ENCODE assay signal across 19 mouse cellular contexts in the genomic region with DNA sequence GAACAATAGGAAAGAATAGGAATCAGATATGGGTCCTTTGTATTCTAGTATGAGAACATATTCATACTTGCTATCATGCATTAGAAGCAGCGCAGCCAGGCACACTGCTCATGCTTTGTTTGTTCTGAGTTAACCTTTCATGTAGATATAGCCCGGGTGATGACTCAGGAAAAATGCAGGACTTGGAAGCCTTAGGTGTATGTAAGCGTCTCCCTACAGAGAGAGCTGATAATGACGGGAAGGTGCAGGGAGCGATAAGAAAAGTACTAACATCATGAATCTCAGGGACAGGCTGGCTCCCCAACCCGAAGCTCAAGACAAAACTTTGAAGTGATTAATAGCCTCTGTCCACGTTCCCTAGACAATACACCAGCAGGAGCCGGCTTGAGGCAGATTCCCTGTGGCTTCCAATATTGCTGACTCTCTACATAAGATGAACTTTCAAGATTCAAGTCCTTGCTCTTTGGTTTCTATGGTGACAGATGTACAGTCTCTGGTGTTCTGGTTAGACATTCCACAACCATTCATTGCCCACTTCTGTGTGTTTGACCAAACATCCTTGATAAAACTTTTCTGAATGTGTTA. TPM values are rescaled to one million over a fixed set of nuclear protein-coding genes. Genes with fewer than 3 reads are reported as not detected.
DNase-seq lines count a peak whose midpoint lies in the region; ATAC-seq and TF ChIP-seq lines count a peak whose summit lies in the region.
"Had no signal": no experiment of that assay in that cellular context is flagged by ENCODE, and none has a peak within 500 bp of the region (broad histone marks: within the 10 kb centered on the region; RNA-seq: fewer than 3 reads in every experiment).

No protein-coding gene starts in this region.

- no peaks in the 10 kb centered on the region for H3K9me3 ChIP-seq in hindbrain, embryonic 10.5 days
- H3K9me3 ChIP-seq in hindbrain, embryonic 12.5 days (replicated peaks), result no peaks in the 10 kb centered on the region
- no peaks in the 10 kb centered on the region for H3K9me3 ChIP-seq in G1E (replicated peaks)
- H3K9me3 ChIP-seq in hindbrain, embryonic 11.5 days (ENCODE audit: control insufficient read depth, low read length), result no peaks in the 10 kb centered on the region
- no peaks in the 10 kb centered on the region for H3K9me3 ChIP-seq in midbrain, postnatal 0 days (ENCODE audit: low read length)
- H3K9me3 ChIP-seq in heart, embryonic 11.5 days (replicated peaks; ENCODE audit: control insufficient read depth, low read length), result no peaks in the 10 kb centered on the region
- H3K9me3 ChIP-seq: embryonic facial prominence, embryonic 12.5 days; forebrain, embryonic 13.5 days; limb, embryonic 10.5 days; neural tube, embryonic 13.5 days; stomach, embryonic 15.5 days had no signal

- no peaks in the 10 kb centered on the region for H3K27me3 ChIP-seq in hindbrain, embryonic 10.5 days (ENCODE audit: insufficient read depth, poor library complexity, severe bottlenecking)
- H3K27me3 ChIP-seq in hindbrain, embryonic 12.5 days, result no peaks in the 10 kb centered on the region
- H3K27me3 ChIP-seq in G1E (ENCODE audit: insufficient read depth, low read length), result no peaks in the 10 kb centered on the region
- H3K27me3 ChIP-seq in hindbrain, embryonic 11.5 days (ENCODE audit: control insufficient read depth, insufficient read depth, low read length), result no peaks in the 10 kb centered on the region
- H3K27me3 ChIP-seq in midbrain, postnatal 0 days (ENCODE audit: insufficient read depth, low read length), result no peaks in the 10 kb centered on the region
- H3K27me3 ChIP-seq in heart, embryonic 11.5 days (ENCODE audit: control insufficient read depth, insufficient read depth, low read length), result no peaks in the 10 kb centered on the region
- H3K27me3 ChIP-seq: embryonic facial prominence, embryonic 12.5 days; forebrain, embryonic 13.5 days; neural tube, embryonic 13.5 days; stomach, embryonic 15.5 days had no signal

- no peak overlapping the region; the same call in 1 of the 2 replicates for H3K27ac ChIP-seq in hindbrain, embryonic 10.5 days
- H3K27ac ChIP-seq in hindbrain, embryonic 12.5 days, result no peak overlapping the region
- no peak overlapping the region for H3K27ac ChIP-seq in hindbrain, embryonic 11.5 days (ENCODE audit: low read depth, low read length)
- no peak overlapping the region for H3K27ac ChIP-seq in midbrain, postnatal 0 days (ENCODE audit: low read depth, low read length)
- H3K27ac ChIP-seq in heart, embryonic 11.5 days (ENCODE audit: low read depth, low read length), result no peak overlapping the region
- H3K27ac ChIP-seq: embryonic facial prominence, embryonic 12.5 days; forebrain, embryonic 13.5 days; limb, embryonic 10.5 days; neural tube, embryonic 13.5 days; stomach, embryonic 15.5 days had no signal

- no peak overlapping the region for H3K4me3 ChIP-seq in hindbrain, embryonic 10.5 days
- H3K4me3 ChIP-seq in hindbrain, embryonic 12.5 days, result no peak overlapping the region
- H3K4me3 ChIP-seq in G1E (ENCODE audit: low read depth, low read length), result no peak overlapping the region
- H3K4me3 ChIP-seq in hindbrain, embryonic 11.5 days (ENCODE audit: low read depth, low read length), result no peak overlapping the region
- no peak overlapping the region for H3K4me3 ChIP-seq in midbrain, postnatal 0 days (ENCODE audit: low read depth, low read length)
- no peak overlapping the region for H3K4me3 ChIP-seq in heart, embryonic 11.5 days (ENCODE audit: low read depth, low read length)
- H3K4me3 ChIP-seq: embryonic facial prominence, embryonic 12.5 days; forebrain, embryonic 13.5 days; limb, embryonic 10.5 days; neural tube, embryonic 13.5 days; stomach, embryonic 15.5 days had no signal

- peaks cover 16% of the 10 kb centered on the region for H3K4me1 ChIP-seq in hindbrain, embryonic 10.5 days (replicated peaks)
- H3K4me1 ChIP-seq in hindbrain, embryonic 12.5 days, result peaks cover 8% of the 10 kb centered on the region; the same call in 1 of the 2 replicates
- no peaks in the 10 kb centered on the region for H3K4me1 ChIP-seq in G1E (ENCODE audit: insufficient read depth, low read depth, low read length)
- no peaks in the 10 kb centered on the region for H3K4me1 ChIP-seq in hindbrain, embryonic 11.5 days (replicated peaks; ENCODE audit: control insufficient read depth, insufficient read depth, low read length)
- H3K4me1 ChIP-seq in midbrain, postnatal 0 days (ENCODE audit: insufficient read depth, low read length), result no peaks in the 10 kb centered on the region
- no peaks in the 10 kb centered on the region for H3K4me1 ChIP-seq in heart, embryonic 11.5 days (ENCODE audit: control insufficient read depth, insufficient read depth, low read length)
- H3K4me1 ChIP-seq: embryonic facial prominence, embryonic 12.5 days; forebrain, embryonic 13.5 days; limb, embryonic 10.5 days; stomach, embryonic 15.5 days had no signal

- ATAC-seq in hindbrain, embryonic 12.5 days (ENCODE audit: low FRiP score), result no peak
- ATAC-seq in G1E (ENCODE audit: extremely low read depth, insufficient number of reproducible peaks, low FRiP score, poor library complexity, severe bottlenecking), result peak; percentile 34; the same call in 1 of the 2 replicates
- ATAC-seq in hindbrain, embryonic 11.5 days (ENCODE audit: low FRiP score), result 0 out of 2 replicates have a peak, but pooled peaks have one; percentile 27
- ATAC-seq in midbrain, postnatal 0 days (ENCODE audit: low FRiP score), result no peak
- ATAC-seq in heart, embryonic 11.5 days (replicated peaks; ENCODE audit: insufficient number of reproducible peaks, low FRiP score, low TSS enrichment), result no peak
- ATAC-seq: forebrain, embryonic 13.5 days had no signal

- peak; percentile 18 for DNase-seq in hindbrain, embryonic 10.5 days (ENCODE audit: low spot score)
- DNase-seq in G1E (ENCODE audit: low spot score), result no peak
- peak; percentile 36 for DNase-seq in hindbrain, embryonic 11.5 days (ENCODE audit: low spot score)
- DNase-seq in midbrain, postnatal 0 days (ENCODE audit: low spot score), result peak; percentile 3
- no peak for DNase-seq in right cerebral cortex, postnatal 4 days
- DNase-seq in urinary bladder, postnatal 25 days (ENCODE audit: low spot score), result no peak
- DNase-seq: adrenal gland, postnatal 10 days; cerebellum, adult 11-12 months; heart, postnatal 4 days; lung, postnatal 10 days had no signal

- no peak for TF ChIP-seq CTCF in G1E (IDR thresholded peaks at IDR 0.05; ENCODE audit: low read depth, low read length)
- TF ChIP-seq CTCF in midbrain, postnatal 0 days (IDR thresholded peaks at IDR 0.05), result no peak

- no peak overlapping the region for H3K9ac ChIP-seq in hindbrain, embryonic 12.5 days
- no peak overlapping the region for H3K9ac ChIP-seq in hindbrain, embryonic 11.5 days (ENCODE audit: low read depth, low read length)
- H3K9ac ChIP-seq in midbrain, postnatal 0 days (replicated peaks; ENCODE audit: low read length, poor library complexity, severe bottlenecking), result no peak overlapping the region
- no peak overlapping the region for H3K9ac ChIP-seq in heart, embryonic 11.5 days (ENCODE audit: low read depth, low read length)
- H3K9ac ChIP-seq: embryonic facial prominence, embryonic 12.5 days; forebrain, embryonic 13.5 days; neural tube, embryonic 13.5 days; stomach, embryonic 15.5 days had no signal

- WGBS in hindbrain, embryonic 10.5 days, result 42% methylated on average over 8 of the region's 8 CpGs
- WGBS in hindbrain, embryonic 12.5 days, result 26% methylated on average over 8 of the region's 8 CpGs
- WGBS in hindbrain, embryonic 11.5 days, result 35% methylated on average over 8 of the region's 8 CpGs
- 31% methylated on average over 8 of the region's 8 CpGs for WGBS in midbrain, postnatal 0 days
- 31% methylated on average over 8 of the region's 8 CpGs for WGBS in heart, embryonic 11.5 days (ENCODE audit: insufficient replicate concordance)

- H3K4me2 ChIP-seq in hindbrain, embryonic 12.5 days (replicated peaks), result no peak overlapping the region
- no peak overlapping the region for H3K4me2 ChIP-seq in hindbrain, embryonic 11.5 days (replicated peaks; ENCODE audit: low read depth, low read length)
- no peak overlapping the region for H3K4me2 ChIP-seq in midbrain, postnatal 0 days (ENCODE audit: low read depth, low read length, poor library complexity, severe bottlenecking)
- H3K4me2 ChIP-seq in heart, embryonic 11.5 days, result no peak overlapping the region
- H3K4me2 ChIP-seq: embryonic facial prominence, embryonic 12.5 days; forebrain, embryonic 13.5 days; neural tube, embryonic 13.5 days; stomach, embryonic 15.5 days had no signal

- H3K36me3 ChIP-seq in hindbrain, embryonic 10.5 days, result no peaks in the 10 kb centered on the region
- H3K36me3 ChIP-seq in hindbrain, embryonic 12.5 days, result no peaks in the 10 kb centered on the region
- no peaks in the 10 kb centered on the region for H3K36me3 ChIP-seq in G1E (replicated peaks)
- H3K36me3 ChIP-seq in hindbrain, embryonic 11.5 days (ENCODE audit: control insufficient read depth, insufficient read depth, low read length), result no peaks in the 10 kb centered on the region
- no peaks in the 10 kb centered on the region for H3K36me3 ChIP-seq in midbrain, postnatal 0 days (ENCODE audit: insufficient read depth, low read length)
- H3K36me3 ChIP-seq in heart, embryonic 11.5 days (ENCODE audit: control insufficient read depth, insufficient read depth, low read length), result no peaks in the 10 kb centered on the region
- H3K36me3 ChIP-seq: embryonic facial prominence, embryonic 12.5 days; limb, embryonic 10.5 days; neural tube, embryonic 13.5 days; stomach, embryonic 15.5 days had no signal

RNA-seq across cellular contexts. Expression of gene 4921539E11Rik, which starts 26.8 kb away (rescaled TPM):
- polyA plus RNA-seq in hindbrain, embryonic 10.5 days (2016; fragmentation: Nextera tagmentation; extraction: Ambion mirVana), result not detected in 2 replicates
- not detected in 2 replicates for polyA plus RNA-seq in hindbrain, embryonic 12.5 days (2016; fragmentation: Nextera tagmentation; extraction: Ambion mirVana)
- total RNA-seq in G1E (2014; fragmentation: Nextera tagmentation) (not detected in 2 replicates), G1E (2017) (0.22 TPM in 1 of 2 replicates, not detected in the other)
- not detected in 2 replicates for polyA plus RNA-seq in G1E (2012)
- polyA plus RNA-seq in hindbrain, embryonic 11.5 days (2014; fragmentation: Nextera tagmentation; extraction: Ambion mirVana), result 0.06 TPM in 1 of 2 replicates, not detected in the other
- total RNA-seq in midbrain, postnatal 0 days (2014; rRNA removed), result not detected in 2 replicates
- polyA plus RNA-seq in midbrain, postnatal 0 days (2015; fragmentation: Nextera tagmentation; extraction: Ambion mirVana), result not detected in 2 replicates
- polyA plus RNA-seq in heart, embryonic 11.5 days (2014; fragmentation: Nextera tagmentation; extraction: Ambion mirVana), result not detected in 2 replicates
- total RNA-seq: adrenal gland, postnatal 10 days; gastrocnemius, postnatal 4 days; heart, postnatal 4 days; layer of hippocampus, adult 18-20 months had no signal
- polyA plus RNA-seq: embryonic facial prominence, embryonic 12.5 days; forebrain, embryonic 13.5 days; limb, embryonic 10.5 days; neural tube, embryonic 13.5 days; stomach, embryonic 15.5 days had no signal

RNA-seq across cellular contexts. Expression of gene Slc35d1, which starts 48.9 kb away (rescaled TPM):
- polyA plus RNA-seq in hindbrain, embryonic 10.5 days (2016; fragmentation: Nextera tagmentation; extraction: Ambion mirVana), result 8.0 and 10.2 TPM in 2 replicates
- 12.7 and 12.8 TPM in 2 replicates for polyA plus RNA-seq in hindbrain, embryonic 12.5 days (2016; fragmentation: Nextera tagmentation; extraction: Ambion mirVana)
- total RNA-seq in G1E (2014; fragmentation: Nextera tagmentation) (17.9 and 25.8 TPM in 2 replicates), G1E (2017) (8.9 and 9.4 TPM in 2 replicates)
- 1.3 and 1.6 TPM in 2 replicates for polyA plus RNA-seq in G1E (2012)
- polyA plus RNA-seq in hindbrain, embryonic 11.5 days (2014; fragmentation: Nextera tagmentation; extraction: Ambion mirVana), result 10.9 and 11.5 TPM in 2 replicates
- 2.7 and 4.3 TPM in 2 replicates for total RNA-seq in midbrain, postnatal 0 days (2014; rRNA removed)
- polyA plus RNA-seq in midbrain, postnatal 0 days (2015; fragmentation: Nextera tagmentation; extraction: Ambion mirVana), result 4.7 and 5.0 TPM in 2 replicates
- polyA plus RNA-seq in heart, embryonic 11.5 days (2014; fragmentation: Nextera tagmentation; extraction: Ambion mirVana), result 8.8 and 11.1 TPM in 2 replicates

RNA-seq across cellular contexts. Expression of gene Oma1, which starts 49.7 kb away (rescaled TPM):
- polyA plus RNA-seq in hindbrain, embryonic 10.5 days (2016; fragmentation: Nextera tagmentation; extraction: Ambion mirVana), result 14.0 and 16.8 TPM in 2 replicates
- polyA plus RNA-seq in hindbrain, embryonic 12.5 days (2016; fragmentation: Nextera tagmentation; extraction: Ambion mirVana), result 13.1 and 13.6 TPM in 2 replicates
- total RNA-seq in G1E (2014; fragmentation: Nextera tagmentation) (9.9 and 13.8 TPM in 2 replicates), G1E (2017) (25.3 and 39.8 TPM in 2 replicates)
- 0.47 and 0.77 TPM in 2 replicates for polyA plus RNA-seq in G1E (2012)
- 12.8 and 12.9 TPM in 2 replicates for polyA plus RNA-seq in hindbrain, embryonic 11.5 days (2014; fragmentation: Nextera tagmentation; extraction: Ambion mirVana)
- 7.7 and 7.9 TPM in 2 replicates for total RNA-seq in midbrain, postnatal 0 days (2014; rRNA removed)
- polyA plus RNA-seq in midbrain, postnatal 0 days (2015; fragmentation: Nextera tagmentation; extraction: Ambion mirVana), result 8.2 and 8.6 TPM in 2 replicates
- 19.8 and 22.5 TPM in 2 replicates for polyA plus RNA-seq in heart, embryonic 11.5 days (2014; fragmentation: Nextera tagmentation; extraction: Ambion mirVana)

Comparison
In these comparisons a context has a peak if more than half of its experiments do, and no peak if none do; other contexts are left out.
1. ATAC-seq: peak in G1E (single experiment) and hindbrain, embryonic 11.5 days (single experiment); none in hindbrain, embryonic 12.5 days (single experiment), midbrain, postnatal 0 days (single experiment) and heart, embryonic 11.5 days (single experiment).
2. DNase-seq: peak in hindbrain, embryonic 10.5 days (single experiment), hindbrain, embryonic 11.5 days (single experiment) and midbrain, postnatal 0 days (single experiment); none in G1E (single experiment), right cerebral cortex, postnatal 4 days (single experiment) and urinary bladder, postnatal 25 days (single experiment).